Mouse (Mus musculus) cerebellum, adult 11 months (tissue): ENCODE data around the gene Rbak.
A peak's percentile ranks its signal among the peaks of the same experiment; 100 is the strongest.
"Not testable (repeated sequence)": the region's sequence is repeated elsewhere in the genome, so short reads cannot be mapped to it uniquely, and the experiment has no call there.

Experiments
- DNase-seq: peaks from one replicate; pipeline ENCODE4 v3.0.0; 2022

Gene Rbak

DNA sequence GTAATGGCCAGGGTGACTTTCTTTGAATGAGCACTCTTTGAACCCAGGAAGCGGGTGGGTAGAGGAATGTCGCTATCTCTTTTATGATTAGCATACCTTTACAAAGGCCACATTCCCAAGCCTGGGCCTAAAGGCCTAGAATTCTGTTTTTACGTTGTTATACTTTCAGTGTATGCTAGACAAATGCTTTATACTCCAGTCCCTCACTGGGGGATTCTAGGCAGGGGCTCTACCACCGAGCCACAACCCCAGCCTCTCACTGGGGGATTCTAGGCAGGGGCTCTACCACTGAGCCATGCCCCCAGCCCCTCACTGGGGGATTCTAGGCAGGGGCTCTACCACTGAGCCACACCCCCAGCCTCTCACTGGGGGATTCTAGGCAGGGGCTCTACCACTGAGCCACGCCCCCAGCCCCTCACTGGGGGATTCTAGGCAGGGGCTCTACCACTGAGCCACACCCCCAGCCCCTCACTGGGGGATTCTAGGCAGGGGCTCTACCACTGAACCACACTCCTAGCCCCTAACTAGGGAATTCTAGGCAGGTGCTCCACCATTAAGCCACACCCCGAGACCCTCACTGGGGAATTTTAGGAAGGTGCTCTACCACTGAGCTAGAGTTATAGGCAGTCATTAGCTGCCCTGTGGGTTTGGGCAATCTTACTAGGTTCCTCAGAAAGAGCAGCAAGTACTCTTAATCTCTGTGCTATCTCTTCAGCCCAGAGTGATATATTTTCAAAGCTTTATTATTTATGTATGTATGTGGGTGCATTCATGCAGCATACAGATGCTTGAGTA, 46.2 kb downstream of the Rbak start:
- DNase-seq, result not testable (repeated sequence)

GRCm38 (mm10) chr5:143132935-143133514, 47.5 kb downstream of the Rbak start:
- no peak for DNase-seq

DNA sequence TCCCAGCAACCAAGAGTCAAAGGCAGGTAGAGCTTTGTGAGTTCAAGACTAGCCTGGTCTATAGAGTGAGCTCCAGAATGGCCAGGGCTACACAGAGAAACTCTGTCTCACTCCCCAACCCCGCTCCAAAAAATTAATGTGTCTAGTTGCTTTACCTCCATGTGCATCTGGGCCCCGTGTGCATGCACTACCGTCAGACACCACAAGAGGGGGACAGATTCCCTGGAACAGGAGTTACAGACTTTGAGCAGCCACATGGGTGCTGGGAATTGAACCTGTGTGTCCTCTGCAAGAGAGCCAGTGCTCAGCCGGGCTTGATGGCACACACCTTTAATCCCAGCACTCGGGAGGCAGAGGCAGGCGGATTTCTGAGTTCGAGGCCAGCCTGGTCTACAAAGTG, 50.2 kb downstream of the Rbak start:
- no peak for DNase-seq

GRCm38 (mm10) chr5:143129101-143129500, 51.5 kb downstream of the Rbak start:
- DNase-seq, result no peak

GRCm38 (mm10) chr5:143127837-143128236, 52.7 kb downstream of the Rbak start:
- peak; percentile 66 for DNase-seq

DNA sequence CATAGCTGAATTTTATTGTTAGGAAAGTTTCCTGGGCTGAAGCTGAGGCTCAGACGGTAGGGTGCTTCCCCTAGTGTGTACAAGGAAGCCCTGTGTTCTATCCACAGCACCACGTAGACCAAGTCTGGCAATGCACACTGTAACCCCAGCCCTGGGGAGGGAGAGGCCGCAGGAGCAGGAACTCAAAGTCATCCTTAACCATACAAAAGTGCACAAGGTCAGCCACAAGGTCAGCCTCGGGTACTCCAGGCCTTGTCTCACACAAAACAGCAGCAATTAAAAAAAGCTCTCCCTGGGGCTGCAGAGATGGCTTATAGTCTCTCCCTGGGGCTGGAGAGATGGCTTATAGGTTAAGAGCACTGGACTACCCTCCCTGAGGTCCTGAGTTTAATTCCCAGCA, 53.7 kb downstream of the Rbak start:
- DNase-seq, result no peak

GRCm38 (mm10) chr5:143126089-143126488, 54.5 kb downstream of the Rbak start:
- DNase-seq, result no peak

DNA sequence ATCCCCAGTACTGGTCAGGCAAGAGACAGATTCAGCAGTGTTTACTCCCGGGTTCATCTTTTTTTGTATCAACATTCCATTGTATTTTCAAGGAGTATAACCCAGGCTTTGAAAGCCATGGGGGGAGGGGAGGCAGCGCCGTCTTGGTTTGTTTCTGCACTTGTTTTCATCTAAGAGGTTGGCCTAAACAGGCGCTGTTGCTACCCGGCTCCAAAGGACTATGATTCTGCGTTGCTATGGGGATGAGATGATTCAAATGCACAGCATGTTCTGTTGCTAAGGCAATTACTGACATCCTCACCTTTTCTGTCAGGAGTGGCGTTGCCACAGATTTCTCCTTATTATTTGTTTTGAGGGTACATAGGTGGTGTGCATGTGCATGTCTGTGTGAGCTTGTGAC, 55.0 kb downstream of the Rbak start:
- DNase-seq, result no peak

DNA sequence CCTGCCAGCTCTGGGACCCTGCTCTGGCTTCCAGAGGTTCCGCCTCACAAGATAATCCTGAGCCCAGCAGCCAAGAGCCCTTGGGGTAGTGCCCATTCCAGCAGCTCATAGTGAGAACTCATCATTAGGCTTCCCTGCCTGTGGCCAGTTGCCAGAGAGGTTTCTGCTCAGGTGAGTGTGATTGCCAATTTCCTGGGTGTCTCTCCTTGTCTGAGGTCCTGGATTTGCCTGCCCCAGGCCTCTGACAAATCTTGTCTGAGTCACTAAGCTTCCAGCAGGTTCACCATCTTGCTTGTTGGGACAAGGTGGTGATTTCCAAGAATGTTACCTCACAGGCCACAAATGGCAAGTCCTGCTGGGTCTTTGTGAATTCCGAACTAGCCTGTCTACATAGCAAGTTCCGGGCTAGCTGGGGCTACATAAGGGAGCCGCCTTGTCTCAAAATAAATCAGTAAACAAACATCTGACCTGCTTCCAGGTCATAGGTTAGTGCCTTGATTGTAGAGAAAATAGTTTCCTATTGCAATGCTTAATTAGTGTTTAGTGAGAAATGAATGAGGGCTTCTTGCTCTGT, 55.7 kb downstream of the Rbak start:
- DNase-seq, result no peak

- DNase-seq, result no peak
Observed at GRCm38 (mm10) chr5:143122673-143123072, 57.9 kb downstream of the Rbak start.
